Mouse (Mus musculus) MEL-GATA-1-ER (cell line): ENCODE data around the gene Acsm2.

Source experiments
- DNase-seq: peaks from one replicate; pipeline ENCODE4 v3.0.0-alpha.2; 2012; ENCODE audit warnings: low read depth; ENCODE audit errors: extremely low read depth

Gene Acsm2

DNA sequence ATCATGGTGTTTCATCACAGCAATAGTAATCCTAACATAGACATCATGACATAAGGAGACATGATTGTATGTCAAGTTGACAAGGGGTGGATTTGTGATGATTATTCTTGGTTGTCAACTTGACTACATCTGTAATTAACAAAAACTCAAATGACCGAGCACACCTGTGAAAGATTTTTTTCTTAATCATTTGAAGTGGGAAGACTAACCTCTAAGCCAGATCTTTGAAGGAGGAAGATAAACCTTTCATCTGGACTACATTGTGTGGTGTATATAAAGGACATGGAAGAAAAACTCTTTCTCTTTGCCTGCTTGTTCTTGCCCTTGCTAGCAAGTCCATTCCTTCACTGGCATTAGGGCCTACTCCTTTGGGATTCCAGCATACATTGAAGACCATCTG lies at the start of gene Acsm2:
TSS of gene Acsm2 (plus strand) at position 301 of the 400 bp plus-strand sequence.
- no peak for DNase-seq

DNA sequence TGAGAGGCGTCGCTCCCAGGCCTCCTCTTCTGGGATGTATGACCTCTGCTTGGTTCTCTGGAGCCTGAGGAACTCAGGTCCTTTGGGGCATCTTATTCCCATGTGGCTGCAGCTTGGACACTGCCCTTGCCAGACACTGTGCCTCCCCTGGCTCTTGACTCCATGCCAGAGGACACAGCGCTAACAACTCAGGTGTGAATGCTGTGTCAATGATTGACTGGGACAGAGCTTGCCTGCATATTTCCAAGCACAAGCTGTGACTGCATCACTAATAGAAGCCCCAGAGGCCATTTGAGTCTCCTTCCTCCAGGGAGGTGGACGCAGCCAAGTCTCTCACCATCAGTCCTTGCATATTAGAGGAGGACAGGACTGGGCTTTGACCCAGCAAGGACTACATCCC lies 43.0 kb upstream of the Acsm2 start:
- no peak for DNase-seq

DNA sequence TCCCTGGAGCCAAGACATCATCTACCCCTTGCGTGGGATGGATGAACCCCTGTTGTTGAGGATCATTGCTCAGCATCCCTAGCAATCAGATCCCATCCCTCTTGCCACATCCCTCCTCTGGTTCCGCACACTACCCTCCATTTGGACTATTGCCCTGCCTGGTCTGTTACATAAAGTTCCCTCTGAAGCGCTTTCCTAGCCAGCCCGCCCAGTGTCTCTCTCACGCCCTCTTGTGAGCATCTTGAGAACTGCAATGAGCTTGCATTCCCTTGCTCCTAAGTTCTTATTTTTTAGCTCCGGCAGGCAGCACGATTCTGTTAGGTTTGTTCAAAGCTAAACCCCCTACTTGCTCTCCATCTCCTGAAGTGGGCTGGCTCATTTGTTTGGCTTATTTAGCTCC lies 41.1 kb upstream of the Acsm2 start:
- peak; percentile 47 for DNase-seq

DNA sequence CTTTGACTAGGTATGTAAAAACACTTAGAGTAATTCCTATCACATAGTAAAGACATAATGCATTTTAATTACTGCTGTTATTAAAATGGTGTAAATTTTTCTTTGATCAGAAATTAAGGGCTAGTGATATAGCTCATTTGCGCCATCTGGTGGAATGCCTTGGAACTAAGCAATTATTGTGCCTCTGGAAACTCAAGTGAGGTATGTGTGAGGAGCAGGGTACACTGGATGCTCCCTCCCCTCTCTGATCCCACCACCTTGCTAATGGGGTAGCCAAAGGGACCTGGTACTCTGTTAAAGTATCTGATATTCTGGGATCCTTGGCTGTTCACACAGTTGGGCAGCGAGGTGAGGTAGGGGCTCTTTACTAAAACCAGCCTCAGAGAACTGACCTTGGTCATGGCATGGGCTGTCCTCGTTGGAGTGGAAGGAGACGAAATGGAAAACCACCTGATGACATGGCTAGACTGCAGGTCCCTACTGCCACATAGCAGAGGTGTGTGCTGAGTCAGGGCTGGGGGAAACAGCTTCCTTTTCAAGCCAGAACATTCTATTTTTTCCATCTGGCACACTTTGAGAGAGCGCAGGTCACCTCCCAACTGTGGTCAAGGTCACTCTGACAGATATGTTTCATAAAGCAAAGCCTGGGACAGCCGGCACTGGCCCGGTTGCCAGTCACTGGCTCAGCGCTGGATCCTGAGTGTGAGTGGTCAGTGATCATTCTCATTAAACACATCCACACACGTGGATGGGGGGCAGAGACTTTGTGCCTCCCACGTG lies 38.5 kb upstream of the Acsm2 start:
- DNase-seq: peak; percentile 28

DNA sequence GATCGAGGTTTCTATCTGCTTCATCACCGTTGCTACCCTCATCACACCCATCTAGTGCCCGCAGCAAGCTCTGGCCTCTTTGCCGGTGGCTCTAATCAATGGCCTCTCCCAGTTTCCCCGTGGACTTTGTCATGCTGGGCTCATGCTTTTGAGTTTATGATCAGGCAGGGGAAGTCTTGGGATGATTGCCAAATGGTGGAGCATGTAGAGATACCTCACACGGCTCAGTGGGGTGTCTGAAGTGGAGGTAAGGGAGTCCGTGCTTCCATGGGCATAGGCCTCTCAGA lies 37.9 kb upstream of the Acsm2 start:
- no peak for DNase-seq

DNA sequence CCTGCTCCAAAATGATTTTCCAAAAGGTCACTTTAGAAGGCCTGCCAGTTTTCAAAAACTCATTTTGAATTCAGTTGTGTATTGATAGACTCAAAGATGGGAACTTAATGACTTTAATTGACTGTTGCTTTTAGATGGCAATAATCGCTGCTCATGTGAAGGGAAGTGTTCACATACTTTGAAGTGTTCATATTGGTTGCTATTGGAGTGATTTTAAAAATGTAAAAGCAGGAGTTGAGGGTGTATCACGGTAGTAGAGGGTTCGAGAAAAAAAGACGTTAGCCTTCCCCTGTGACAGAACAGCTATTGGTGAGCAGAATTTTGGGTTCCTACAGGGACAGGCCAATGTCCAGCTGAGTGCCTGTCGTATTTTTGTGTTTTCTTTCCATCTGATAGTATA lies 35.0 kb upstream of the Acsm2 start, which contains the start of gene Acsm5:
TSS of gene Acsm5 (plus strand) at position 301 of the 400 bp plus-strand sequence.
- DNase-seq: no peak

DNA sequence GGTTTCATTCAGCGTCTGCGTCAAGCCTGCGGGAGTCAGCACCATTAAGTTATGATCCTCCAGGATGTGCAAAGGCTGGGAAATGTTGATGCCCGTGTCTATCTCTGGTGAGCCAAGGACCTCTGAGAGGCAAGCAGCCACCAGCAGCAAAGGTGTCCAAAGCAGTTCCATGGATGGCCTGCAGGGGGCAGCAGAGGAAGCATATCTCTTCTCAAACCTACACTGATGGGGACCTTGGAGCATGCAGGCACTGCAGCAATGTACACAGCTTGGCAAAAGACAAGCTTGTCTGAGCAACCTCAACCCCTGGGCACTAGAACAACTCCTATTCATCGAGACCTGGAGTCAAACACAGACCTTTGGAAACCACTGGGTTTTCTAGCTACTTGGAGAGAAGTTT lies 34.5 kb upstream of the Acsm2 start:
- peak; percentile 23 for DNase-seq

DNA sequence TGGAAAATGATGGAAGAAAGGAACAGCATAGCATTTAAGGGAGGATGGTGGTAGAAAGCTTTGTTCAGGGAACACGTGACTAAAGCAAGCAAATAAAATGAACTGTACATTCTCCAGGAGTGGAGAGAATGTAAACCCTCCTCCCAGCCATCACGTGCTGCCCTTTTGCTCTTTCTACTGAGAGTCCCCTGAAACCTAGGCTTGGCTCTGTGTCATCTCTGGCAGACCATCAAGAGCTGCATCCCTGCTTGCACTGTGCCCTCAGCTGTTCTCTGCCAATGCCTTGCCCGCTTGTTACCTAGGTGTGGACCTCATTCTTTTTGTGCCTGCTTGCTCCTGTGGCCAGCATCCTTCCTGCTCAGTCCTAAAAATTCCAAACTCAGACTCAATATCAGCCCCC lies 32.3 kb upstream of the Acsm2 start:
- no peak for DNase-seq

DNA sequence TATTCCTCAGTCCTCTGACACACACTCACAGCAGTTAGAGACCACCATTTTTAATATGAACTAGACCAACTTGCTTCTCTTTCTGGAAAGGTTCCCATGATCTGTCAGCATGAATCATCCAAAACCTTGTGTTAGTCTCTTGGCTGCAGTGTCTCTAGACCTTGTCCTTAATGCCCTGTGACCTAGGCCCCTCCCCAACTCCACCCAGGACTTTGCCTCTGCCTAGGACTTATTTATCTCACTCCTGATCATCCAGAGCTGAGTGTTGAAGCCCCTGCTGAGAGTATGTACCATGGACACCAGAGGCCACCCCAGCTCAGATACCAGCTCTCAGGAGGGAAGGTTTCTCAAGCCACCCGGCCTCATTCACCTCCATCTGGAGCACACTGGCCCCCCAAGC lies 31.8 kb upstream of the Acsm2 start:
- DNase-seq: no peak

DNA sequence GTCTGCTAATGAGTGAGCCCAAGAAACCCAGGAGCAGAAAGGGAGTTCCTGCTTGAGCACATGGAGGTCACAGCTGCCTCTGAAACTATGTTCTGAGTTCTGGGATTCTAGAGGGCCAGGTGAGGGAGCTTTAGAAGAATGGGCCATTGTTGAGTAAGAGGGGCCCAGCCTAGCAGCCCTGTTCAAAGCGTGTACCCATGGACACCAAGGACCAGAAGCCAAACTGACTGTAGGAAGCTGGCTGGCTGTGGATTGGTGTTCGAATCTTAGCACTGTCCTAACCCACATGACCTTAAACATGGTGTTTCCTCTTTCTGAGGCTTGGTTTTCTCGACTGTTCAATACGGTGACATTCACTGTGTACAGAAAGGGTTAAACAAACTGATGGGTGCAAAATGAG lies 30.8 kb upstream of the Acsm2 start, which contains the start of gene Pdilt:
TSS of gene Pdilt (minus strand) at position 101 of the 400 bp plus-strand sequence.
- no peak for DNase-seq

DNA sequence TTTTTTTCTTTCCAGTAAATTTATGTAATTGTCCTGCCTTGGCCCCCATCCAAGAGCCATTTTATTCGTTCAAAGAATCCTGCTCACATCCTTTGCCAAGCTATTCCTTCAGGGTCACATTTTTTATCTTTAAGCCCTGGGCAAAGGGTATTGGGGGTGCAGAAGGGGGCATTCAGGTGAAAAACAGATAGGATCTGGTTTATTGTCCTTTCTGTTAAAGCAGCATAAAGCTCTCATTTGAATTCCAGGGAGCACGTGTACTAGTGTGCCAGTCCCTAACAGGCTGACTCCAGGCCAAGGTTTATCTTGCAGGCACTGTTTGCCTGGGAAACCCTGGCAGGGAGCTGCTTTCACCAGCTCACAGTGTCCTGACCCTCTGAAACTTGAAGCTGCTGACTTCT lies 28.3 kb upstream of the Acsm2 start:
- no peak for DNase-seq

DNA sequence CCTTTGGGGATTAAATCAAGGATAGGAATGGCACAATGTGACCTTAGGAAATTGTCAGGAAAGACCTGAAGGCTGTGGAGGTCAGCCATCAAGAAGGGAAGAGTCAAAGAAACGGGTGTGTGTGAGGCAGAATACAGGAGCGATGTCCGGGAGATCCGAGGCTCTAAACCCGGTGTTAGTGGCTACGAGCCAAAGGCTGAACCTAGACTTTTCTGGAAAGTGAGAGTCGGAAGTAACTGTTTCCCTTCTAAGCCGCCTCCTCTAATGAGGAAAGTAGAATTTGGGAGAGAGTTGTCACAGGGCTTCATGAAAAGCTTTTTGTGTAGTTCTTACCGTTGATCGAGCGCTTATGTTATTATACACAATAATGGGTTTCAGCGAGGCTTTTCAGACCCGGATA lies 27.7 kb upstream of the Acsm2 start:
- no peak for DNase-seq

DNA sequence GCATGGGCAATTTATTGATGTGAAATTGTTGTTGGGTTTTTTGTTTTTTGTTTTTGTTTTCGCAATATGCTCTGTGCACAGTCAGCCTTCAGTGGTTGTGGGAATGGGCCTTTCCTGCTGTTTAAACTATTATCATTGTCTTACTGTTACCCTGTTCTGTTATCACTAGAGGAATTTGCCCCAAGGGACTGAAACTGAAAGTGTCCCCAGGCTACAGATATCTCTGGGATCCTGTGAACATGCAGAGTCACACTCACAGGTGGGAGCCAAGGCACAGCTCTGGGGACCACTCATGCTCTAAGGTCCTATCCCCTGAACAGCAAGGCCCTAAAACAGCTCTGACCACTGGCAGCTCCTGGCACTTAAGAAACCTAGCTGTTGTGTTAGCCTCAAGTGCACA lies 27.0 kb upstream of the Acsm2 start:
- DNase-seq: no peak

DNA sequence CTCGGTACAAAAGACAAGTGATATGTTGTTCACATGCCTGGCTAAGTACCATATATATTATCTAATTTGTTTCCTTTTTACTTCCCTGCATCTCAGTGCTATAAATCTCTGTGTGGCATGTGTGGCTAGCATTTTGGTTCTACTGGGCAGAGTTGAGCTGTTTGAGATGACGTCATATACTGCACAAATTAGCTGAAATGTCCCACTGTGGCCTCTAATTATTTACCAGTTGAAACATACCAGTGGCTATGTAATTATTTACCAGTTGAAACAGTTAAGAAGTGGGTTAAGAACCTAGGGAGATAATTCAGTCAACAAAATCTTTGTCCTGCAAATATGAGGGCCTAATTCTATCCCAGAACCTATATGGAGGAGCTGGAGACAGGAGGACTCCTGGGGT lies 26.6 kb upstream of the Acsm2 start:
- no peak for DNase-seq

DNA sequence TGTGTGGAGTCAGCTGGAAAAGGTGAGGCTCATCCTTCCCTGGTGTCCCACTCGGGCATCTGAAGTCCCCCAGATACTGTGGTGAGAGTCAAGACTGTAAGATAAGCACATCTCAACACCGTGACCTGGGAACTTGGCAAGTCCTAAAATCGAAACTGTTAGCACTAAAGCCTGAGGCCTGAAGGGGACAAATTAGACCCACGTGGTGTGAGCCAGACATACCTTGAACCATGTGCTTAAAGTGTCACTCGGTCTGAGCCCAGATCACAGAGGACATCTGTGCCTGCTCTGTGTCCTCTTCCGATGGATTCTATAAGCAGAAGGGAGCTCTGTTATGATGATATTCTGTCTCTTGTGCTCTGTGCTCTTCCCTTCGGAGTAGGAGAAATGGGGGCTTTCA lies 25.5 kb upstream of the Acsm2 start:
- no peak for DNase-seq

DNA sequence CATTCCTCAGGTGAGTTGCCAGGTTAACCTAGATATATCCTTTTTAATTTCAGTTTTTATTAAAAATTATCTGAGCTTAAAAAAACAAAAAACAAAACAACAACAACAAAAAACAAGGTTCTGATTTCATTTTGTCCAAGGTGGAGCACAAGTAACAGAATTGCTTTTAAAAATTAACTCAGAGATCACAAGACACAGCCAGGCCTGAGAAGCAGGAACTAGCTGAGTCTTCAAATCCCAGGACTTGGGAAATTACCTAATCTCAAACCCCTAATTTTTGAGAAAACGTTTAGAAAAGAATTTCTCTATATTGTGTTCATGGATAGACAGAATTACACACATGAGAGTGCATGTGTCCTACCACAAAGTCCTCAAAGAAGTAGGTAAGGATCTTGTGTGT lies 21.2 kb upstream of the Acsm2 start:
- no peak for DNase-seq

DNA sequence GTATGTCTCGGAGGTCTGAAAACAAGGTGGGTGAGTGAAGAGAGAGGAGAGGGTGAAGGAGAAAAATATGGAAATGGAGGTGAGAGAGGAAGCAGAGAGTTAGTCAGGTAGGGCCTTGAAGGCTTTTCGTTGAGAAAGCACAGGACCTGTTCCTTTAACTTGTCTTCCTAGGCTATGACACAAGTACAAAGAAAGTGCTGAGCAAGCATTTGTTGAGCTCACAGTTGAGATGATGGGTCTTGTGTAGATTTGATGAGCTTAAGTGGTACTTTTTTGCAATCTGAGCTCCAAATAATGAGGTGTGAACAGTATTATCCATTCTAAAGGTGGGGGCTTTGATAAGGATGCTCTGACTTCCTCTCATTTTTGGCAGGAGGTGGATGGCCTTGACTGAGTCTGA lies 19.8 kb upstream of the Acsm2 start:
- DNase-seq: no peak

DNA sequence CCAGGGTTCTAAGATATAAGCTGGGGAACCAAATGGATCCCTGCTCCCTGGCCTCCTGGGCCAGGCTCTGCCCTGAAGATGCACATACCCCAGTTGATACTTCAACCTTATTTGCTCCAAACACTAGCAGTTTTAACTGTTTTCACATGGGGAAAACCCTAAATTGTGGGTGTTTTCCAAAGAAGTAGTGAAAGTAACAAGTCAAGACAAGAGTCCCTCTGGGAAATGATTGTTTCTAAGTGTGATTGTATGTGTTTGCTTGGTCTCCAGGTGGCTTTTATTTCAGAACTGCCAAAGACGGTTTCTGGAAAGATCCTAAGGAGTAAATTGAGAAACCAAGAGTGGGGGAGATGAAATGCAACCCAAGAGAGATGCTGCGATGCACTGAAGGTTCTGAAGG lies 11.7 kb upstream of the Acsm2 start:
- DNase-seq: no peak

DNA sequence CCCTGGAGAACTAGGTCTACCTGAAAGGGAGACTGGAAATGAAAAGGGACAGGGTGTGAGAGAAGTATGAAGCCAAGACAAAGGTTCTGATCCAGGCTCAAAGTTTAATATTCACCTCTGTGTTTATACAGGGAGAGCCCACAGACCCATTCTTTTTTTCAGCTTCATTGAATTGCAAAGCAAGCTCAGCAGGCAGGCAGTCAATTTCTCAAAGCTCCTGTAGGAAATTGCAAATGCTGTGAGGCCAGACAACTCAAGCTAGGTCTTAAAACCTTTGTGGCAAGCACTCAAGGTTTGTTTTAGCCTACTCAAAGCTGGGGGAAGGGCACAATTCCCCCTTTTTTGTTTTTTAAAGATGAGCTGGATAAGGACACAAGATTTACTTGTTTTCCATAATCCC lies 8.6 kb upstream of the Acsm2 start:
- DNase-seq: no peak

DNA sequence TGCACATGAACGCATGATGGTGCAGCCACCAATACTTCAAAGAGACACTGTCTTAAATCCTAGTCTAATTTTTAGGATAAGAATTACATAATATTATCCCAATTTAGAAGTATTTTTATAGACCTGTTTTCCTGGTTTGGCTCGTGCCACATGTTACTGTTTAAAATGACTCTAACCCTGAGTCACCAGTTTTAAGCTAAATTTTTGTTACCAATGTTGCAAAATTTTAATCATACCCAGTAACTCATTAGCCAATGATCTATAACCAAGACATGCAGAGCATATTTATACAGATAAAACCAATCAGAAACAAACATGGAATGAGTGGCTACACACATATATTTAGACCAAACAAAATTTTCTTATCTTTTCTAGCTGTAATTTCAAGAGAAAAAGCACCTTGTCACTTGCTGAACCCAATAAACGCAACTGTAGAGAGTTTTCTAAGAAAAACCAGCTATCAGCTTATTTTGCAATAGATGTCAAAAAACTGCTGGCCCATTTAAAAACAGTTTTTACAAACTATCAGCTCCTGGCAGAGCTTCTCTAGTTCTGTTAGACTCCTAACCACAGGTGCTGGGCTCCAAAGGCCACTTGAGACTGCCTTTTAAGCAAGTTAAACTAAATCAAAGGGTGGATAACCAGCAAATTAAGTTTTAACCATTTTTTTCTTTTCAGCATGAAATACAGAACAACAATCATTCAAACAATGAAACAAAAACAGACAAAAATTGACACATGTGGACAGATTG lies 3.5 kb upstream of the Acsm2 start:
- no peak for DNase-seq

DNA sequence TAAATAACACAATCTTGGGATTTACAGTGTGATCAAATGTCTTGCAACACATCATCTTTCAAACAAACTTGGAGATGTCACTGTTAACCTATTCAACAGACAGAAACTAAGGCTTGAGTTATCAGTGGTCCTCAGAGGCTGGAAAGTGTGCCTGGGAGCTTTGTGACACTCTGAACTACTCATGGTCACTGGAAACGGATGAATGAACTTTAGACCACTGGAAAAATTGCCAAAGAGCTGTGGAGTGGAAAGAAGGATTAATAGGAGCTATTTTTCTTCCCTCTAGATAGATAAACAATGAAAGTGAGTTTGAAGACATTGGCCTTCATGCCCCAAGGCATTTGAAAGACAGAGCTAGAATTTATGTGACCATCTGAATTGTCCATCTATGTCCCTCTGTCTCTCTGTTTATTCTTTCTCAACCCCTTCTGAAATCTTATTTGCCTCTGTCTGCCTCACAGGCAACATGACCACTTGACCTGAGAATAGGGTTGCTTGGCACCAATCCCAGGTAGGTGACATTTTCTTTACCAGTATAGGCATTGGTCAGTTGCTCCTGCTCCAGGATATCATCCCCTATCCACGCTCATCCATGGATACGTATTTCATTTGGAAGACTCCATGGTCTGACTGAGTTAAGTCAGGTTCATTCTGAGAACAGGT lies 5.8 kb downstream of the Acsm2 start:
- no peak for DNase-seq

DNA sequence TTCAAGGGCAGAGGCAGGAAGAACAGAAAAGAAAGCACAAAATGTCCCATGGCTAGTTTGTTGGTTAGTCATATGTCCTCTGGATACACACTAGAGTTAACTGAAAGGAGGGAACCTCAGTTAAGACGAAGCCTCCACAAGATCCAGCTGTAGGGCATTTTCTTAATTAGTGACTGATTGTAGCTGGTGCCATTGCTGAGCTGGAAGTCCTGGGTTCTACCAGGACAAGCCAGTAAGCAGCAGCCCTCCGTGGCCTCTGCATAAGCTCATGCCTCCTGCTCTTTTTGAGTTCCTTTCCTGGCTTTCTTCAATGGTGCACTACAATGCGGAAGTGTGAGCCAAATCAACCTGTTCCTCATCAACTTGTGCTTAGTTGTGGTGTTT lies 6.3 kb downstream of the Acsm2 start:
- DNase-seq: no peak

DNA sequence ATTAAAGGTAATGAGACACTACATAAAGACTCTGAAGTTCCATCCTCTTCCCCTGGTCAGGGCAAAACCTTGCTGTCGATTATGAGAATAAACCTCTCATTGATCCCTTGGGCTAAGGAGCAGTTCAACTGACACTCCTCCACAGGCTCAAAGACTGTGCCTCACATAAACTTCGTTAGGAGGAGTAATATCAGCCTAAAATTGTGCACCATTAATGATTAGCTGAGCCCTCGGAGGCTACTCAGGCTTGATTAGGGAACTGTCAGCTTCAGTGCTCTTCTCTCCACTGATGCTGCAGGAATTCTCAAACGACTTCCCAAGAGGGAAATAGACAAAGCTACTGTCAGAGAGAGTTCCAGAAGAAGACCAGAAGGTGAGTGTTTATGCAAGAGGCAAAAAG lies 7.3 kb downstream of the Acsm2 start:
- DNase-seq: no peak
